Mouse (Mus musculus): ENCODE results near the gene Pml. TPM values are rescaled to one million over a fixed set of nuclear protein-coding genes. Genes with fewer than 3 reads are reported as not detected.

The Pml gene
- total RNA-seq (2021) = 10 to 100 TPM; 13.3 to 14.5 TPM

- intact Hi-C loops (cut with DNase I) = no loop called here
- peak; percentile 38 to 82 for DNase-seq (ENCODE audit: extremely low spot score in 1 of 2, low spot score in 2 of 2)
These were observed at the start of gene Pml for GRCm38 (mm10) chr9:58249592-58250192. Gene Pml (minus strand): TSS chr9:58249786.

- DNase-seq (ENCODE audit: extremely low spot score in 1 of 2, low spot score in 2 of 2) = no peak
- intact Hi-C loops (cut with DNase I) = no loop called here
These were observed 48.4 kb upstream of the Pml start for GRCm38 (mm10) chr9:58297961-58298477.

DNA sequence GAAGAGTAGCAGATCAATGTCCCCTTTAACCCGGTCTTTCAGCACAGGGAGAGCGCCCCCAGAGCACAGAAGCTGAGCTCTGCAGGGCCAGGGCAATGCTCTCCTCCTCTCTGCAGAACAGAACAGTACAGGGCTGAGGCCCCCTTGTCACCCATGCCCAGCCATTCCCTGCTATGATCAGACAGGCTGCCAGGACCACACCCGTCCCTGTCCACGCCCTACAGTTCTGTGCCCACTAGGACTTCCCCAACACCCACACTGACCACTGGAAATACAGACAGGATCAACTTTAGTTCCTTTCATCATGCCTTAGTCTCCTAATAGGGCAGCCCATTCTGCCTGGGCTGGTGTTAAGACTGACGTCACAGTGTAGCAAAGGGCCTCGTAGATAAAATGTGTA is 47.5 kb upstream of the Pml start:
- intact Hi-C loops (cut with DNase I) = no loop called here
- DNase-seq (ENCODE audit: extremely low spot score in 1 of 2, low spot score in 2 of 2) = no peak

DNA sequence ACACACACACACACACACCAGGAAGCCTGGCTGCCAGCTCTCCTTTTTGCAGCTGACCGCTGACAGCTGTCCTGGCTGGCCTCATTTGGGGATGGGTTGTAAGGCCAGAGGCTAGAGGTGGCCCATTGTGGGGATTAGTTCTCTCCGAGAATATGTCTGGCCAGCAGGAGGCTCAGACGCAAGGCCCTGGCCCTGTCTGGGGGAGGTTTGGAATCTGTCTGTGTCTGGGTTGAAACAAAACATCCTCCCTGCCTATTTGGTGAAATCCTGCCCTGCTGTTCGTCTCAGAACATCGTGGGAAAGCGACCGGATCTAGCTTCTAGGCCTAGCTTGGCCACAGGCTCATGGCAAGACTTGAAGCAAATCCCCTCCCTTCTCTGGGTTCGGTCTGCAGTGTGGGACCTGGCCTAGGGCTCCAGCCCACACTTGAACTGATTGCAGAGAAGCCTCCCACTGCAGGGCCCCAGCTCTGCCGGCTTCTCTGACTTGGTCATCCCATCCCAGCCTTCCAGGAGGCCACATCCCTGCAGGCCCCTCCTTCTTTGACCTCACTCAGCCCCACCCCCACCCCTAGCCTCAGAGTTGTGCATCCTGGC is 46.3 kb upstream of the Pml start:
- intact Hi-C loops (cut with DNase I) = no loop called here
- DNase-seq (ENCODE audit: extremely low spot score in 1 of 2, low spot score in 2 of 2) = peak in 1 of 2 experiments; percentile 65

- DNase-seq (ENCODE audit: extremely low spot score in 1 of 2, low spot score in 2 of 2) = no peak
- intact Hi-C loops (cut with DNase I) = no loop called here
These were observed 45.8 kb upstream of the Pml start for GRCm38 (mm10) chr9:58295345-58295744.

DNA sequence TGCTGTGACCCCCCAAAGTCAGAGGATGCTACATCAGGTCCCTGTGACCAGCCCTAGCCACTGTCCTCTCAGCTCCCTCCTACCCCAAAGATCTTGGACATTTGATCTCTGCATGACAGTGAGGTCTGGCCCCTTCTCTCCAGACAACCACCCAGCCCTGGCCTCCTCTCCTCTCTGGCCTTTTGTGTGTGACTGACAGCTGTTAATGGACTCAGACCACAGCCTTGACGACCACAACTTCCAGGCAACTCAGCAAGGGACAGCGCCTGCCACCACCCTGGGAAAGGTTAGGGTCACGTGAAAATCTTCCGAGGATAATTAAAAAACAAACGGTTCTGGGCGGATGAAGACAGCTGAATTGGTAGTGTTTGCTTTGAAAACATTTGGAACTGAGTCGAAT is 44.9 kb upstream of the Pml start:
- no peak for DNase-seq (ENCODE audit: extremely low spot score in 1 of 2, low spot score in 2 of 2)
- intact Hi-C loops (cut with DNase I) = no loop called here

GRCm38 (mm10) chr9:58289901-58290300 is 40.3 kb upstream of the Pml start:
- intact Hi-C loops (cut with DNase I) = no loop called here
- no peak for DNase-seq (ENCODE audit: extremely low spot score in 1 of 2, low spot score in 2 of 2)

DNA sequence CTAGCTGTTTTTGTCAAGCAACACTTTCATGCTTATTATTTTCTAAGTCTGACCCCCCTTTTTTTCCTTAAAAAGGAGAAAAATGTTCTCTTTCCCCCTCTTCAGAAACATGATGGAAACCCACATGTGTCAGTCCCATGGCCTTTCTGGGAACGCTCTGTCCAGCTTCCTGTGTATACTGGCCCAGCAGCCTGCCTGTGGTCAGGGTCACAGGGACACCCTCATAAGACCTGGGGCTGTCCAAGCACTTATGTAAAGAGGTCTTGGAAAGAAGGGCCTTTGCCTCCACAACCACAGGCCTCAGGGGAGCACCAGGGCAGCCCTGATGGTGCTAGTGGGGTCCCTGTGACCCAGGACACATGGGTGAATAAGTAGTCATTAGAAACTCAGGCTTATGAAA is 39.5 kb upstream of the Pml start:
- intact Hi-C loops (cut with DNase I) = no loop called here
- peak in 1 of 2 experiments; percentile 21 for DNase-seq (ENCODE audit: extremely low spot score in 1 of 2, low spot score in 2 of 2)

GRCm38 (mm10) chr9:58283431-58283830 is 33.8 kb upstream of the Pml start:
- intact Hi-C loops (cut with DNase I) = no loop called here
- DNase-seq (ENCODE audit: extremely low spot score in 1 of 2, low spot score in 2 of 2) = no peak

DNA sequence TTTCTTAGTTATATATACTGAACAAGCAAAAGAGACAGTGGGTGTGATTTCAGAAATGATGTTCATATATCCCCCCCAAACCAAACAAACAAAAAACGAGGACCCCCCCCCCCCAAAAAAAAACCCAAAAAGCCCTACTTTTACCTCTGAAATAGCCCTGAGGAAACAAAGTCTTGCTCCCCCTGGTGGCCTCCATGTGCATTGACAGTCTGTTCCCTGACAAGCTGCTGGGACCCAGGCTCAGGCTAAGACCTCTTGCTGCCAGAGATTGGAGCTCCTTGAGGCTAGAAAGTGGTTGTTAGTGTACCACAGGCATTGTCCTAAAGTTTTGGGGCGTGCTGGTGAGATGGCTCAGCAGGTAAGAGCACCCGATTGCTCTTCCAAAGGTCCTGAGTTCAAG is 32.0 kb upstream of the Pml start:
- peak in 1 of 2 experiments; percentile 41 for DNase-seq (ENCODE audit: extremely low spot score in 1 of 2, low spot score in 2 of 2)
- intact Hi-C loops (cut with DNase I) = no loop called here

- DNase-seq (ENCODE audit: extremely low spot score in 1 of 2, low spot score in 2 of 2) = peak; percentile 69 to 78
- intact Hi-C loops (cut with DNase I) = no loop called here
These were observed 30.9 kb upstream of the Pml start for GRCm38 (mm10) chr9:58280259-58281109.

GRCm38 (mm10) chr9:58279780-58280179 is 30.2 kb upstream of the Pml start:
- DNase-seq (ENCODE audit: extremely low spot score in 1 of 2, low spot score in 2 of 2) = no peak
- intact Hi-C loops (cut with DNase I) = no loop called here

GRCm38 (mm10) chr9:58278821-58279723 is 29.5 kb upstream of the Pml start:
- intact Hi-C loops (cut with DNase I) = no loop called here

DNA sequence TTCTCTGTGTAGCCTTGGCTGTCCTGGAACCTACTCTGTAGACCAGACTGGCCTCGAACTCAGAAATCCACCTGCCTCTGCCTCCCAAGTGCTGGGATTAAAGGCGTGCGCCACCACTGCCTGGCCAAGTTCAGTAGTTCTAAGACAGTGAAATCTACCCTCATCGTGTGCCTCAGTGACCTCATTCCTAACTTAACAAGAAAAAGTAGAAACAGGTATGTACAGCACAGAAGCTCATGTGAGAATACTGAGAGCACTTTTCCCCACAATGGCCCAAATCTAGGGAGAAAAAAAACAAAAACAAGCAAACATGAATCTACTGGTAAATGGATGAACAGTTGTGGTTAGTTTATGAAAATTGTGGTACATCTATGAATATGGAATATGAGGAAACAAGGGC is 28.7 kb upstream of the Pml start:
- no peak for DNase-seq (ENCODE audit: extremely low spot score in 1 of 2, low spot score in 2 of 2)
- intact Hi-C loops (cut with DNase I) = no loop called here

More at GRCm38 (mm10) chr9:58278821-58279723, 29.5 kb upstream of the Pml start:
- no peak for DNase-seq (ENCODE audit: extremely low spot score in 1 of 2, low spot score in 2 of 2)

DNA sequence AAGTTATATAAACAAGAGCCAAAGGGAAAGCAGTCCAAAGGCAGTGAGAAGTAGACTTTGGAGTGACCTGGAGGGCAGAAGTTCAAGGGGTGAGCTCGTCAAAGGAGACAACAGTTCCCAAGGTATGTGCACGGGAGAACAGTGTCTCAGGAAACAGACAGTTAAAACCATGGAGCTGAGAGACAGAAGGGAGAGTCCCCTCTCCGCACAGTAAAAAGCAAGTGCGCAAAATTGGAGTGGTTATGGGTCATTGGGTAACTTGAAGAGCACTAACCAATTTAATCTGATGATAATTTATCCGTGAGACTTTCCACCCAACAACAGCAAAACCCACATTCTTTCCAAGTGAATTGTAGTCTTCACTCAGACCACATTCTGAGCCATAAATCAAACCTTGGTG is 26.8 kb upstream of the Pml start:
- intact Hi-C loops (cut with DNase I) = no loop called here

DNA sequence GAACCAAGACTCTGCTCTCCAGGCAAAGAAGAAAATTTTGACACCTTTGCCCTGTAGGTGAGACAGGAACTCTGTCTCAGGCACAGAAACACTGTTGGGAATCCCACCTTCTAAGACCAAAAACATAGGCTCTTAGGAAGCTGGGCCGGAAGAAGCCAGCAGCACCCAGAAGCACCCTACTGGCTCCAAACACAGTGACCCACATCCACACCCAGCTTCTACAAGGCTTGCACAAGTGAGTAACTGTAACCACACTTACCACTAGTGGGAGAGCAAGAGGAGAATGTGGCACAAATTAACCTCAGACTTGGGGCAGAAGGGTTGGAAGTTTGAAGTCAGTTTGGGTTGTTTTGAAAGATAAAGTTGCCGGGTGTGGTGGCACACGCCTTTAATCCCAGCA is 26.2 kb upstream of the Pml start:
- no peak for DNase-seq (ENCODE audit: extremely low spot score in 1 of 2, low spot score in 2 of 2)
- intact Hi-C loops (cut with DNase I) = no loop called here

More for the DNA sequence above, 26.8 kb upstream of the Pml start:
- DNase-seq (ENCODE audit: extremely low spot score in 1 of 2, low spot score in 2 of 2) = no peak

GRCm38 (mm10) chr9:58275115-58275774 is 25.7 kb upstream of the Pml start:
- DNase-seq (ENCODE audit: extremely low spot score in 1 of 2, low spot score in 2 of 2) = peak in 1 of 2 experiments; percentile 49

GRCm38 (mm10) chr9:58274626-58275025 is 25.0 kb upstream of the Pml start:
- no peak for DNase-seq (ENCODE audit: extremely low spot score in 1 of 2, low spot score in 2 of 2)
- intact Hi-C loops (cut with DNase I) = loop anchor here (5.0 kb wide), 1 partner anchor 237 kb away; no protein-coding TSS in a partner anchor

More at GRCm38 (mm10) chr9:58275115-58275774, 25.7 kb upstream of the Pml start:
- intact Hi-C loops (cut with DNase I) = no loop called here
